Mouse (Mus musculus) hindbrain, embryonic 13.5 days (tissue): ENCODE results near the gene Ttll7. TPM values are rescaled to one million over a fixed set of nuclear protein-coding genes. Genes with fewer than 3 reads are reported as not detected.

Experiments
- ATAC-seq: fragments of 200-750 bp; cut with Nextera tagmentation; 2 replicates; pipeline ENCODE4 v1.8.0; 2017; ENCODE audit warnings: moderate TSS enrichment; ENCODE audit not compliant: low FRiP score
- H3K27ac ChIP-seq: fragments of 300-500 bp; sonication (generic); 2 replicates; pipeline ENCODE4 v1.5.1; 2015; ENCODE audit warnings: inconsistent platforms, mild to moderate bottlenecking, moderate library complexity
- H3K27me3 ChIP-seq: fragments of 300-500 bp; sonication (generic); 2 replicates; pipeline ENCODE4 v1.6.1; 2015; ENCODE audit warnings: mild to moderate bottlenecking, inconsistent platforms
- H3K36me3 ChIP-seq: fragments of 300-500 bp; sonication (generic); 2 replicates; pipeline ENCODE4 v1.6.1; 2015; ENCODE audit warnings: mild to moderate bottlenecking, inconsistent platforms
- H3K4me1 ChIP-seq: fragments of 300-500 bp; sonication (generic); replicated peaks from 2 replicates; pipeline ENCODE4 v1.6.1; 2015; ENCODE audit warnings: inconsistent platforms
- H3K4me2 ChIP-seq: fragments of 300-500 bp; sonication (generic); 2 replicates; pipeline ENCODE4 v1.6.1; 2015; ENCODE audit warnings: inconsistent platforms, mild to moderate bottlenecking, moderate library complexity
- H3K4me3 ChIP-seq: fragments of 300-500 bp; sonication (generic); 2 replicates; pipeline ENCODE4 v1.5.1; 2015; ENCODE audit warnings: mild to moderate bottlenecking, inconsistent platforms
- H3K9ac ChIP-seq: fragments of 300-500 bp; sonication (generic); 2 replicates; pipeline ENCODE4 v1.6.1; 2015; ENCODE audit warnings: mild to moderate bottlenecking, inconsistent platforms
- H3K9me3 ChIP-seq: fragments of 300-500 bp; sonication (generic); 2 replicates; pipeline ENCODE4 v1.6.1; 2016; ENCODE audit warnings: inconsistent platforms
- WGBS: fragments of 180-500 bp; shearing (Covaris S2); methylation state at CpG from one replicate; pipeline ENCODE4 v1.1.7; 2015; 5-methylcytosine and 5-hydroxymethylcytosine counted together
- polyA plus RNA-seq: library from polyadenylated mRNA; unstranded; fragments of >200 nt; fragmentation: Nextera tagmentation; extraction: Ambion mirVana; gene quantifications from 2 replicates; pipeline ENCODE4 v1.2.1, GENCODE M21; 2015

Ttll7 gene
- polyA plus RNA-seq, 1 experiment from 2014 or later: 9.5 TPM

DNA sequence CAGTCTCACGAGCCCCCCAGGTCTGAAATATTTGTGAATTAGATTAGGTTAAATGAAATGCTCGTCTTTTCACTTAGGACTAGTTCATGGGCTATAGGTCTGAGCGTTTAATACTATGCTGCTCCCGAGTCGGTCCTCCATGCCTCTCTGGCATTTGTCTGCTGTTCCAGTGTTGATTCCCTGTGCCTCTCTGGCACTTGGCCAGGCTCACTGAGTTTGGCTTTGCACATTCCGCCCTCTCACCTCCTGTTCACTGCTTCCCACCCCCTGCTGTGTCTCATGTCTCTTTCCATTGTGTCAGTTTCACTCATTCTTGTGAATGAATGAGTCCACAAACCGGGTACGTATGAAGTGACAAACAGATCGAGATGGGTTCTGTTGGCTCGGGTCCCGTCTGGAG, 66.2 kb downstream of the Ttll7 start:
- Histone ChIP-seq H3K4me1 (no peaks in the 10 kb centered on the region), H3K36me3 (peaks cover 19% of the 10 kb centered on the region), H3K4me2 (no peak overlapping the region), H3K4me3 (no peak overlapping the region), H3K27me3 (peaks cover 15% of the 10 kb centered on the region), H3K9me3 (no peaks in the 10 kb centered on the region), H3K27ac (no peak overlapping the region), H3K9ac (no peak overlapping the region)
- WGBS: 56% methylated on average over 11 of the region's 11 CpGs
- no peak for ATAC-seq

DNA sequence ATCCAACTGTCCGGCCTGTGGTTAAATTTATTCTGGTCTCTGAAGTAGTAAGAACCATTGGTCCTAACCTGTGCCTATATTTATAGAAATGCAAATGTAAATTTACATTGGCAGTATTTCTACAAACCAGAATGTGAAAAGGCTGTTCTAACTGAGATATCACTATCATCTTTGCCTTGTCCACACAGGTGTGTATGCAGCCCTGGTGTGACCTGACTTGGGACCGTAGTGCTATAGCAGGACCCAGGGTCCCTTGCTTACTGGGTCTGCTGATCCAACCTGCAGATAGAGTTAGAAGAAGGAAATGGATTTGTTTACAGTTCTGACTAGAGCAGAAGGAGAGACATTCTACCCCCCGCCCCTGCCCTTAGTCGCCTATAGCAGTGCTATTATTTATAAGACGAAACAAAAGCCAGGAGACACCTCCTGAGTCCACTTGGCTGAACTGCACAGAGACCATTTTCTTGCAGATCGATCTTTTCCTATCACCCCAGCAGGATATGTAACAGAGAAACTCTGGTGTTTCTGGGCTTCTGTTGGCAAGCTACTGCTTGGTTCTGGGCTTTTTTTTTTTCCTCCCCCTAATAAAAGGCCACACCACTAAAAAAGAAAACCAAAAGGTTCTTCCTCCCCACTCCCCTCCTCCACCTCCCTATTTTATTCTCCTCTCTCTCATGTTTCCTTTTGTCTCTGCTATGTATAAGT, 75.3 kb downstream of the Ttll7 start:
- 83% methylated on average over 6 of the region's 6 CpGs for WGBS

DNA sequence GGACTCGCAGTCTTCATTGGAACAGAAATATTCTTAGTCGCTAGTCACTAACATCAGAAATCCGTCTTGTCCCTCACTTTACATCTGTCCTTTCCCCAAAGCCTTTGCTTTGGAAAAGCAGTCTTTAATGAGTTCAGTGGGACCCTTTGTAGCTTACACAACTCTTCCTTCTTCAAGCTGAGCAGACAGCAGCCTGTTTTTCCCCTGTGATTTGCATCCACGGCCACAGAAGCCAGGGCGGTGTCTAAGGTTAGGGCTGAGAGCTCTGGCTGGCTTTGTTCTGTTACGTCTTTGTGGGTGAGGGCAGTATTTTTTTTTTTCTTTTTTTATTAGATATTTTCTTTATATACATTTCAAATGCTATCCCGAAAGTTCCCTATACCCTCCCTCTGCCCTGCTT, 76.0 kb downstream of the Ttll7 start:
- H3K9me3 ChIP-seq: no peaks in the 10 kb centered on the region
- no peak for ATAC-seq
- no peak overlapping the region for H3K4me2 ChIP-seq
- peaks cover 36% of the 10 kb centered on the region for H3K36me3 ChIP-seq
- H3K27me3 ChIP-seq: 0 out of 2 replicates have a peak, but pooled peaks cover 3% of the 10 kb centered on the region
- no peaks in the 10 kb centered on the region for H3K4me1 ChIP-seq
- H3K4me3 ChIP-seq: no peak overlapping the region
- no peak overlapping the region for H3K9ac ChIP-seq
- H3K27ac ChIP-seq: no peak overlapping the region
- 87% methylated on average over 7 of the region's 7 CpGs for WGBS

More for the DNA sequence above, 75.3 kb downstream of the Ttll7 start:
- H3K36me3 ChIP-seq: peaks cover 34% of the 10 kb centered on the region
- no peak overlapping the region for H3K4me2 ChIP-seq
- ATAC-seq: no peak
- no peak overlapping the region for H3K9ac ChIP-seq
- no peak overlapping the region for H3K4me3 ChIP-seq
- no peak overlapping the region for H3K27ac ChIP-seq
- H3K9me3 ChIP-seq: no peaks in the 10 kb centered on the region
- H3K4me1 ChIP-seq: no peaks in the 10 kb centered on the region
- 0 out of 2 replicates have a peak, but pooled peaks cover 3% of the 10 kb centered on the region for H3K27me3 ChIP-seq

DNA sequence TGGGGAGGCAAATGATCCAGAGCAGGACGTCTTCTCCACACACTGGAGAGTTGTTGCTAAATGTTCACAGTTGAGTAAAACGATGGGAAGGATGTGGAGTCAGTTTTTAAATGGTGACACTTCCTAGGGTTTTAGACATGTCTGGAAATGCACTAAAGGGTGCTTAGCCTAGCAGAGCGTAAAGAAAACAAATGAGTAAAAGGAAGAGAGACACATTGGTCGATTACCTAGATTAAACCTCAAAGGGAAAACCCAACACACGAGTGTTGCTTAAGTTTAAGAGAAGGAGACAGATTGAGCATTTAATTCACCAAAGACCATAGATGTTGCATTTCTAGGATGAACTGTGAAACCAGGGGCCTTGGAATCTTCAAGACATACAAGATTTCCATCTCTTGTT, 76.8 kb downstream of the Ttll7 start:
- 0 out of 2 replicates have a peak, but pooled peaks cover 3% of the 10 kb centered on the region for H3K27me3 ChIP-seq
- H3K9ac ChIP-seq: no peak overlapping the region
- no peak overlapping the region for H3K27ac ChIP-seq
- no peaks in the 10 kb centered on the region for H3K9me3 ChIP-seq
- no peak overlapping the region for H3K4me2 ChIP-seq
- H3K36me3 ChIP-seq: peaks cover 37% of the 10 kb centered on the region
- no peaks in the 10 kb centered on the region for H3K4me1 ChIP-seq
- 89% methylated on average over 5 of the region's 5 CpGs for WGBS
- H3K4me3 ChIP-seq: no peak overlapping the region
- ATAC-seq: no peak

DNA sequence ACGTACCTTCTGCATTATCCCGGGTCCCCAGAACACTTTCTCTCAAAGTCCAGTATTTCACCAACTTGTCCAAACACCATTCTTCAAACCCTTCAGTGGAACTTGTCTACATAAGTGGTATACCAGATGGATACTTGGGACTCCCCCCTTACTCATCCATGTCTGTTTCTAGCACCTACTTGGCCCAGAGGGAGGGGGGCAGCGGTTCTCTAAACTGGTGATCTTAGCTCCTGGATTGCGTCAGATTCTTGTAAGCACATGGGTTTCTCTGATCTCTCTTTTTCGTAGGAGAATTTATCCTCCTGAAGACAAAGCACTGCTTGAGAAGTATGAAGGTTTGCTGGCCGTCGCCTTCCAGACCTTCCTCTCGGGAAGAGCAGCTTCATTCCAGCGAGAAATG, 79.0 kb downstream of the Ttll7 start:
- Histone ChIP-seq H3K36me3 (peaks cover 53% of the 10 kb centered on the region), H3K27ac (no peak overlapping the region), H3K4me3 (no peak overlapping the region), H3K4me1 (no peaks in the 10 kb centered on the region), H3K27me3 (0 out of 2 replicates have a peak, but pooled peaks cover 3% of the 10 kb centered on the region), H3K9ac (no peak overlapping the region), H3K9me3 (no peaks in the 10 kb centered on the region; the same call in 1 of the 2 replicates), H3K4me2 (no peak overlapping the region)
- no peak for ATAC-seq
- 96% methylated on average over 9 of the region's 9 CpGs for WGBS

DNA sequence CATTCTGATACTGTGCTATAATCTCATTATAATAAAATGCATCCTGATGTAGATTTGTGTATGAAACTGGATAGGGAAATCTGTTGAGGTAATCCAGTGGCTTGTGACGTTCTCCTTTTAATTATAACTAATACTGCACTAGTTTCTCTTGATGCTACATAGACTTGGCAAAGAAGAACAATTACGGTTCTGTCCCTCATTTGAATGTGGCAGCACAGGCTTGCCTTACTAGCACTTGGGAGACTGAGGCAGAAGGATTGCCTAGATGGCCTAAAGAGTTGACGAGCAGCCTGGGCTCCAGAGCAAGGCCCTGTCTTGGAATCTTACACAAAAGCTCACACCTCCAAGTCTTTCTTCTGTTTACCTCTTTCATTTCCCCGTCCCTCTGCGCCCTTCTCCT, 80.3 kb downstream of the Ttll7 start:
- H3K27ac ChIP-seq: no peak overlapping the region
- H3K4me1 ChIP-seq: no peaks in the 10 kb centered on the region
- 0 out of 2 replicates have a peak, but pooled peaks cover 3% of the 10 kb centered on the region for H3K27me3 ChIP-seq
- no peak overlapping the region for H3K4me2 ChIP-seq
- 89% methylated on average over 5 of the region's 5 CpGs for WGBS
- no peak overlapping the region for H3K9ac ChIP-seq
- peaks cover 57% of the 10 kb centered on the region for H3K36me3 ChIP-seq
- no peak overlapping the region for H3K4me3 ChIP-seq
- no peak for ATAC-seq
- no peaks in the 10 kb centered on the region; the same call in 1 of the 2 replicates for H3K9me3 ChIP-seq

DNA sequence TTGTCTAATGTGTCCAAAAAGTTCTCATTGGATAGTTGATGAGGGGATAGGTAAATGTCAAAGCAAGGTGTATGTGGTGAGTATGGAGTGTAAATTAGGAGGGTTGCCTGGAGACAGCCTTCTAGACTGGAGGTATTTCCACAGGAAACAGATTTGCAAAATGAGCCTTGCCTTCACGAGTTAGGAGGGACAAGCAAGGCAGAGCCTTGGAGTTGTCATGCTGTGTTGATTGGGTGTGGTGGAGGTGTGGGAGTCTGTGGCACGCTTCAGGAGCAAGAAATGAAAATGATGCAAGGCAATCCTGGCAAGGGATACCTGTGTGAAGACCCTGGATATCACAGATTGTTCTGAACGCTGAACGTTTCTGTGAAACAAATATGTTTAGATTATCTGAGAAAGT, 84.7 kb downstream of the Ttll7 start:
- no peak overlapping the region for H3K4me3 ChIP-seq
- peaks cover 5% of the 10 kb centered on the region; the same call in 1 of the 2 replicates for H3K27me3 ChIP-seq
- peaks cover 32% of the 10 kb centered on the region for H3K36me3 ChIP-seq
- 80% methylated on average over 4 of the region's 4 CpGs for WGBS
- H3K4me1 ChIP-seq: 0 out of 2 replicates have a peak, but pooled peaks cover 4% of the 10 kb centered on the region
- no peak overlapping the region for H3K27ac ChIP-seq
- no peak for ATAC-seq
- H3K4me2 ChIP-seq: no peak overlapping the region
- H3K9me3 ChIP-seq: no peaks in the 10 kb centered on the region; the same call in 1 of the 2 replicates
- no peak overlapping the region for H3K9ac ChIP-seq

DNA sequence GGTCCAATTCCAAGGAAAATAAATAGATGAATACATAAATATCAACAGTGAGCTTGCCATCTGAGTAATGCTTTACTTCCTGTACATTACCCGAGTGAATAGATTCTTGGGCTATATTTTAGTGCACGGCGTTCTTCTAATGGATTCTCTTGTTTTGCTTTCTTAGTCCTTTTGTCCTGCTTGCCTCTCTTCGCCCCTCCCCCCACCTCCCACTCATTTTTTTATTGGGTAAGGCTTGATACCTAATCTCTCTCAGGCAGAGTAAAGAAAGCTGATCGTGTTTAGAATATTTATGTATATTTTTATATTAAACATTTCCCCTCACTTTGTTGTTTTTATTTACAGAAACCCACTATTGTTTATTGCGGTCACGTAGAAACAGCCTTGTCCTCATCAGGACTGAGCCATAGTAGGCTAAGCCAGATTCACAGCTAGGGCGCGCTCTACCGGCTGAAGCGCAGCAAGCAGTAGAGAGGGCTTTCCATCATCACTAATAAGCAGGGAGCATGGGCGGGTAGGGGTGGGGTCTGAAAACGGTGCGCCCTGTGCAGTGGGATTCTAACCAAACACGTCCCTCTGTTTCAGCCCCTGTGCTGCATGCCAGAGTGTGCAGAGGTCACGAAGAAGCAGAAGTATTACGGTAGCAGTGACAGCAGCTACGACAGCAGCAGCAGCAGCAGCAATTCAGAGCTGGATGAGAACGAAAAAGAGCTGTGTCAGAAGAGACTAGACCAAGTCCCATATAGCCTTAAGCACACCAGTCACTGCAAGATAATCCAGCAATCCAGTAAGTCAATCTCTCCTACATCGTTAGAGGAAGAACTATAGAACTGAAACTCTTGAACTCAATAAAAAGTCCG, 87.5 kb downstream of the Ttll7 start:
- H3K4me3 ChIP-seq: no peak overlapping the region
- 25% methylated on average over 21 of the region's 21 CpGs for WGBS
- peak overlapping the region; percentile 39; the same call in 1 of the 2 replicates for H3K9ac ChIP-seq

DNA sequence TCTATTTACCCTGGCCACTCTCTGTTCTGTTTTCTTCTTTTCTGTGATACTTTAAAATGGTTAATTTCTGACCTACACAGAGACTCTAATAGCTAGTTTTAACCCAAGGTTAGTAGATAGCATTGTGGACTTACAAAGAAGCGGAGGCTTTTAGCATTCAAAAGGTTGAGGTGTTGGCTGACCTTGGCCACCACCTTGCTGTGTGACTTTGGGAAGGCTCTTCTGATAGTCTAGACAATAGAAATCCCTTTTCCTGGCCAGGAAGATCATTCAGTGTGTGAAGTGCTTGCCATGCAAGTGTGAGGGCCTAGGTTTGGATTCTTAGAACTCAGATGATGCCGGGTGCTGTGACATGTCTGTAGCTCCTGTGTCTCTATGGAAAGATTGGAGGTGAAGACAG, 90.9 kb downstream of the Ttll7 start:
- H3K27me3 ChIP-seq: peaks cover 5% of the 10 kb centered on the region; the same call in 1 of the 2 replicates
- H3K9me3 ChIP-seq: no peaks in the 10 kb centered on the region
- H3K4me1 ChIP-seq: 0 out of 2 replicates have a peak, but pooled peaks cover 4% of the 10 kb centered on the region
- WGBS: 97% methylated on average over 2 of the region's 2 CpGs
- H3K27ac ChIP-seq: no peak overlapping the region
- H3K4me3 ChIP-seq: no peak overlapping the region
- no peaks in the 10 kb centered on the region for H3K36me3 ChIP-seq
- H3K9ac ChIP-seq: no peak overlapping the region
- no peak for ATAC-seq
- no peak overlapping the region for H3K4me2 ChIP-seq

More for the DNA sequence above, 87.5 kb downstream of the Ttll7 start:
- Histone ChIP-seq H3K27ac (peak overlapping the region; percentile 30; the same call in 1 of the 2 replicates), H3K36me3 (peaks cover 18% of the 10 kb centered on the region), H3K4me1 (0 out of 2 replicates have a peak, but pooled peaks cover 4% of the 10 kb centered on the region), H3K4me2 (peak overlapping the region; percentile 41), H3K27me3 (peaks cover 5% of the 10 kb centered on the region; the same call in 1 of the 2 replicates), H3K9me3 (no peaks in the 10 kb centered on the region; the same call in 1 of the 2 replicates)
- ATAC-seq: peak; percentile 94

DNA sequence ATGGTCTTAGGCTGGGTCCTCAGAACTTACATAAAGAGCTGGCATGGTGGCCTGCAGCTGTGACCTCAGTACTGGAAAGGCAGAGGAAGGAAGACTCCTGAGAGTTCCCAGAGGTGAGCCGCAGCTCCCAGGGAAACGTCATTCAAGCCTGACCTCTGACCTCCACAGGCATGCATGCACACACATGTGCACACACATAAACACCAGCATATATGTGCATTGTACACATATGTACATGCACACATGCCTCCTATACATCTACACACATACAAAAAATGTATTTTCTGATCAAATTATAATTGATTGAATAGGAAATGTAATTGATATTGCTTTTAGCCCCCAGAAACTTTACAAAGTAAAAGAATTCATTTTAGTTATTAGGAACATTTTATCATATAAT, 93.2 kb downstream of the Ttll7 start:
- Histone ChIP-seq H3K36me3 (no peaks in the 10 kb centered on the region; the same call in 1 of the 2 replicates), H3K9ac (no peak overlapping the region), H3K4me3 (no peak overlapping the region), H3K27ac (no peak overlapping the region), H3K9me3 (no peaks in the 10 kb centered on the region), H3K4me2 (no peak overlapping the region), H3K27me3 (peaks cover 5% of the 10 kb centered on the region; the same call in 1 of the 2 replicates), H3K4me1 (no peaks in the 10 kb centered on the region)
- no peak; the same call in 1 of the 2 replicates for ATAC-seq
- 33% methylated on average over 2 of the region's 2 CpGs for WGBS

DNA sequence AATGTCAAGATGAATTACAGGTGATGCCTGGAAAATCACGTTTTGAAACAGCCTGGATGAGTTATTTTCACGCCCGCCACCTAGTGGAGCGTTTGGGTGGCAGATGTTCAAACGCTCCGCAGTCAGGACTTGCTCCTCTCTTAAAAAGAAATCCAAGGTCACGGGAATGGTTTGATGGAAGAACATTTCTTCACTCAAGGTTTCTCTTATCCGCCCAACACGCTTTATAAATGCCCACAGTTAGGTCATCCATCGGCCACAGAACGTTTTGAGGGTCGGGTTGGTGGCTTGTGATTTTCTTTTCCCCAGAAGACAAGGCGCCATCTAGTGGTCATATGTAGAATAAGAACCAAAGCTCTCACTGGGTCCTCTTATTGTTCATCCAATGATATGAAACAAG, 93.7 kb downstream of the Ttll7 start:
- Histone ChIP-seq H3K27me3 (peaks cover 2% of the 10 kb centered on the region; the same call in 1 of the 2 replicates), H3K4me1 (no peaks in the 10 kb centered on the region), H3K27ac (no peak overlapping the region), H3K36me3 (no peaks in the 10 kb centered on the region; the same call in 1 of the 2 replicates), H3K4me3 (peak overlapping the region; percentile 39), H3K9ac (peak overlapping the region; percentile 58; the same call in 1 of the 2 replicates), H3K4me2 (peak overlapping the region; percentile 56), H3K9me3 (no peaks in the 10 kb centered on the region)
- ATAC-seq: peak; percentile 74
- 2% methylated on average over 13 of the region's 13 CpGs for WGBS

DNA sequence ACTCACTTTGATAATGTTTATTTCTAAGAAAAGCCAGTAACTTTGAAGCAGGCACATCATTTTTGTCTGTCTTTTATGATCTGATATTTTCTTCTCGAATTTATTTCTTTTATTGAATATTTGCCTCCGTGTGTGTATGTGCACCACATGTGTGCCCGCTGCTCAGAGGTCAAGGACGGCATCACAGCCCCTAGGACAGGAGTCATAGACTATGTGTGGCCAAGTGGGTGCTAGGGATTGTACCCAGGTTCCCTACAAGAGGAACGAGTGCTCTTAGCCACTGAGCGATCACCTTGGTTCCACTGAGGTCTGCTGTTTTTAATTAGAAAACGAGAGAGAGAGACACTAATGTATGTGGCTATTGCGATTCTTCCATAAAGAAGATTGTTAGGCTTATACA, 94.5 kb downstream of the Ttll7 start:
- Histone ChIP-seq H3K36me3 (no peaks in the 10 kb centered on the region; the same call in 1 of the 2 replicates), H3K9me3 (no peaks in the 10 kb centered on the region), H3K4me2 (no peak overlapping the region), H3K27ac (no peak overlapping the region), H3K4me3 (no peak overlapping the region), H3K27me3 (no peaks in the 10 kb centered on the region), H3K9ac (no peak overlapping the region), H3K4me1 (no peaks in the 10 kb centered on the region)
- WGBS: 80% methylated on average over 8 of the region's 8 CpGs
- ATAC-seq: no peak
